Mouse (Mus musculus) heart, adult 9 months (tissue): ENCODE data around the gene Acp6.
"Not testable (repeated sequence)": the region's sequence is repeated elsewhere in the genome, so short reads cannot be mapped to it uniquely, and the experiment has no call there.

Experiments
- DNase-seq, 2 experiments: peaks; one replicate each; pipeline ENCODE4 v3.0.0; 2022; ENCODE audit warnings: low spot score in 2 of 2

The Acp6 gene

GRCm38 (mm10) chr3:97158611-97159508 is at the start of gene Acp6:
Acp6 (plus strand) TSS chr3:97158777.
- DNase-seq: peak; percentile 90 to 93

GRCm38 (mm10) chr3:97117511-97117910 is 41.1 kb upstream of the Acp6 start:
- no peak for DNase-seq

- no peak for DNase-seq
Observed at GRCm38 (mm10) chr3:97118313-97118712, 40.3 kb upstream of the Acp6 start.

- no peak for DNase-seq
Observed at GRCm38 (mm10) chr3:97124193-97124592, 34.4 kb upstream of the Acp6 start.

GRCm38 (mm10) chr3:97129410-97129809 is 29.2 kb upstream of the Acp6 start:
- DNase-seq: no peak

GRCm38 (mm10) chr3:97137666-97138065 is 20.9 kb upstream of the Acp6 start:
- DNase-seq: not testable (repeated sequence)

GRCm38 (mm10) chr3:97151092-97151491 is 7.5 kb upstream of the Acp6 start:
- DNase-seq: no peak

- no peak for DNase-seq
Observed at GRCm38 (mm10) chr3:97156431-97156830, 2.1 kb upstream of the Acp6 start.

GRCm38 (mm10) chr3:97157308-97157707 is 1.3 kb upstream of the Acp6 start:
- DNase-seq: no peak

- peak; percentile 68 to 88 for DNase-seq
Observed at GRCm38 (mm10) chr3:97157958-97158599, 498 bp upstream of the Acp6 start.

- DNase-seq: no peak
Observed at GRCm38 (mm10) chr3:97159509-97159850, 903 bp downstream of the Acp6 start.

GRCm38 (mm10) chr3:97159986-97160385 is 1.4 kb downstream of the Acp6 start:
- DNase-seq: no peak

- DNase-seq: peak; percentile 43 to 44
Observed at GRCm38 (mm10) chr3:97160908-97161307, 2.3 kb downstream of the Acp6 start.

- no peak for DNase-seq
Observed at GRCm38 (mm10) chr3:97161773-97162172, 3.2 kb downstream of the Acp6 start.

- DNase-seq: no peak
Observed at GRCm38 (mm10) chr3:97164477-97164876, 5.9 kb downstream of the Acp6 start.

- DNase-seq: no peak
Observed at GRCm38 (mm10) chr3:97167126-97167525, 8.5 kb downstream of the Acp6 start.

GRCm38 (mm10) chr3:97171531-97171930 is 13.0 kb downstream of the Acp6 start:
- DNase-seq: no peak

GRCm38 (mm10) chr3:97172231-97172630 is 13.7 kb downstream of the Acp6 start:
- DNase-seq: no peak

GRCm38 (mm10) chr3:97172632-97173031 is 14.1 kb downstream of the Acp6 start:
- DNase-seq: no peak

GRCm38 (mm10) chr3:97178885-97179284 is 20.3 kb downstream of the Acp6 start:
- DNase-seq: no peak

GRCm38 (mm10) chr3:97180527-97180926 is 21.9 kb downstream of the Acp6 start:
- DNase-seq: no peak

- no peak for DNase-seq
Observed at GRCm38 (mm10) chr3:97183810-97184209, 25.2 kb downstream of the Acp6 start.
